Mouse (Mus musculus) hematopoietic multipotent progenitor cell, adult 10-12 weeks (in vitro differentiated cells): ENCODE results near the gene Etfa. TPM values are rescaled to one million over a fixed set of nuclear protein-coding genes. Genes with fewer than 3 reads are reported as not detected.

Experiments
- polyA plus RNA-seq: library from polyadenylated mRNA; stranded (reverse); fragments of >175 nt; gene quantifications from 2 replicates; pipeline ENCODE4 v1.2.3, GENCODE M21; 2012; ENCODE audit warnings: low replicate concordance

Etfa gene
- 21.7 and 31.5 TPM in 2 replicates for polyA plus RNA-seq

GRCm38 (mm10) chr9:55512027-55512543, at the start of gene Etfa:
Gene Etfa, minus strand, starts transcription at chr9:55512243.

GRCm38 (mm10) chr9:55538377-55538776, 26.3 kb upstream of the Etfa start, which contains the start of gene Isl2:
Gene Isl2, plus strand, starts transcription at chr9:55538672.

Other genes with a start within 250 kb of the Etfa start
- gene Nrg4, start 185.4 kb downstream of the Etfa start, polyA plus RNA-seq: 0.09 and 0.27 TPM in 2 replicates
- 0.21 and 0.51 TPM in 2 replicates for gene Tmem266, start 185.3 kb downstream of the Etfa start, polyA plus RNA-seq
- gene Isl2, start 26.4 kb upstream of the Etfa start, polyA plus RNA-seq: not detected in 2 replicates